Mouse (Mus musculus) liver, embryonic 14.5 days (tissue): ENCODE measurements at regions not wholly inside any gene's neighbourhood (a gene's known extent, or its start where the extent isn't known, plus 50 kb on each side); places are given as distances from the start of the nearest gene placed in this dataset.

ENCODE experiments used
- CTCF ChIP-seq: IDR thresholded peaks from 2 replicates; pipeline ENCODE4 v1.5.1; 2016; ENCODE audit warnings: antibody characterized with exemption, low read depth, control low read depth
- EP300 ChIP-seq: IDR thresholded peaks from 2 replicates; pipeline ENCODE4 v1.6.1; 2016; ENCODE audit warnings: antibody characterized with exemption, low read depth

DNA sequence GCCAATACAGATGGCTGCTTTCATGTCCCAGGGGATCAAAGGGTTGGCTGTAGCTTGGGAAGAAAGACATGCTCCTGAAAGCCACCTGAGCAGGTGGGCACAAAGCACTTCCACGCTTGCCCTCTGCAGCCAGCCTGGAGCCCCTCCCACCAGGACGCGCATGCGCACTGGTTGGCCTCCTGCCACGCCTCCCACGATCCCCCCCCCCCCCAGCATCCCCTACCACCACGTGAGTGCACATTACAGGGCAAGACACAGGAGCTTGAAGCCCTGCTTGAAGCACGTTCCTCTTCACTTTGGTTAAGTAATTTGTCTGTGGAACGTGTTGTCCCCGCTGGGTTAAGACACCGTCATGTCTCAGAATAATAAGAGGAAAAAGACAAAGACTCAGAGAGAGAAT lies 124.6 kb downstream of the Vegfa start:
- no peak for TF ChIP-seq CTCF
- TF ChIP-seq EP300 = no peak
